Mouse (Mus musculus) large intestine, adult 2 months (tissue): ENCODE measurements around the gene Sptb. TPM values are rescaled to one million over a fixed set of nuclear protein-coding genes. Genes with fewer than 3 reads are reported as not detected.
A peak's percentile ranks its signal among the peaks of the same experiment; 100 is the strongest.

Source experiments
- DNase-seq: peaks from one replicate; pipeline ENCODE4 v3.0.0-alpha.2; 2012; ENCODE audit warnings: low read depth, low spot score
- WGBS: fragments of 180-500 bp; shearing (Covaris S2); methylation state at CpG from one replicate; pipeline ENCODE4 v1.1.7; 2018; 5-methylcytosine and 5-hydroxymethylcytosine counted together
- polyA plus RNA-seq: library from polyadenylated mRNA; depleted of rRNA; stranded (reverse); fragments of >200 nt; gene quantifications from 2 replicates; pipeline ENCODE4 v1.2.3, GENCODE M21; 2012

The Sptb gene
- polyA plus RNA-seq, 1 experiment = 0.40 TPM

- no peak for DNase-seq
- WGBS = 52% methylated on average over 4 of the region's 4 CpGs
Measured at GRCm38 (mm10) chr12:76552958-76553357, 157.4 kb downstream of the Sptb start.

DNA sequence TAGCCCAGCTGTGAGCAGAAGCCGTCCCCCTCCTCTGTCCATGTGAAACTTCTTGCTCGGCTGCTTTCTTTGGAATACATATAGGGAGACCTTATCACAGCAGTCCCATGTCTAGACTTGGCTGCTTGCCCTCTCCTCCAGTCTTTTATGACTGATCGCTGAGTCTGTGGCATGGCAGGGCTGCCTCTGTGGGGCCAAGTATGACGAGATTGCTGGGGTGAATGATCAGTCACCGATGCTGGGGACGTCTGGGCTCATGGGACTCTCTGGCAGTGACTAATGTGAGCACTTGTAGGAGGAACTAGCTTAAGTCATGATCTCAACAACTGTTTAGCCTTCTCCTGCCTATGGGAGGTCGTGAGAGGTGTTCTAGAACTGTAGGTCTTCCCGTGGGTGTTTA is 158.0 kb downstream of the Sptb start:
- no peak for DNase-seq
- WGBS = 13% methylated on average over 8 of the region's 8 CpGs

GRCm38 (mm10) chr12:76549203-76549602 is 161.1 kb downstream of the Sptb start:
- no peak for DNase-seq
- WGBS = 73% methylated on average over 3 of the region's 3 CpGs

DNA sequence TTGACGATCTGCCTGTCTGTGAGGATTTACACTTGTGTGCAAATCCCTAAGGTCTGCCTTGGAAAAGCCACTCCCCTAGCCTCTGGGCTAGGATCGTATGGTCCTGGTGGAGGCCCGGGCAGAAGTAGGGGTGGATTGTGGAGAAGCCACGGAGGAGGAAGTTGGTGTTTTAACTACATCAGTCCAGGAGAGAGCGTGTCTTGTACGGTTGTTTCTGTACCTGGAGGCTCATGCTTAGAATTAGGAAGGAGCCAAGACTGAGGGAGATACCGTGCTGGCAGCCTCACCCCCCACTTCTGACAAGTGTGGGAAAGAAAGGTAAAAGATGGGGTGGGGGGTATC is 162.3 kb downstream of the Sptb start:
- 17% methylated on average over 7 of the region's 7 CpGs for WGBS
- DNase-seq = no peak

GRCm38 (mm10) chr12:76547409-76548081 is 162.8 kb downstream of the Sptb start:
- peak; percentile 86 for DNase-seq
- 25% methylated on average over 13 of the region's 13 CpGs for WGBS

- WGBS = 13% methylated on average over 28 of the region's 28 CpGs
- no peak for DNase-seq
Measured at GRCm38 (mm10) chr12:76546383-76547276, 163.7 kb downstream of the Sptb start.

GRCm38 (mm10) chr12:76545786-76546370 is 164.5 kb downstream of the Sptb start:
- DNase-seq = no peak
- 51% methylated on average over 15 of the region's 15 CpGs for WGBS

DNA sequence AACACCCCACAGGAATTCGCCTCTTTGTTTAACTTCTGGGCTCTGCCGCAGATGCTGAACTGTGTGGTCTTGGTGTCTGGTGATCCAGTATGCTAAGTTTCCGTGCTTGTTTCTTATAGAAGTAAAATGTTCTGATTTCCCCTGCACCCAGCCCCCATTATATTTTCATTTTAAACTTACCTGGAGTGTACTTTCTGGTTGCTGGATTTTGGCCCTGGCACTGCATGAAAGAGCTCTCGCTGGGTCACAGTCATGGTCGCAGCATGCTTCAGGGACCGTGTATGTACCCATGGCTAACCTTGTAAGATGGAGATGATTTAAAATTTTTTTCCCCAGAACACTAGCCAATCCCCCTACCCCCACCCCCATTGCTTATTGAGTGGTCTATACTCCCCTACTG is 168.5 kb downstream of the Sptb start:
- 71% methylated on average over 6 of the region's 6 CpGs for WGBS
- DNase-seq = no peak

- DNase-seq = no peak
- 30% methylated on average over 8 of the region's 8 CpGs for WGBS
Measured at GRCm38 (mm10) chr12:76541475-76541874, 168.9 kb downstream of the Sptb start.

- no peak for DNase-seq
- WGBS = 22% methylated on average over 10 of the region's 10 CpGs
Measured at GRCm38 (mm10) chr12:76540701-76541221, 169.6 kb downstream of the Sptb start.

- 67% methylated on average over 3 of the region's 3 CpGs for WGBS
- DNase-seq = no peak
Measured at GRCm38 (mm10) chr12:76540169-76540568, 170.2 kb downstream of the Sptb start.

GRCm38 (mm10) chr12:76537434-76537833 is 172.9 kb downstream of the Sptb start:
- DNase-seq = no peak
- WGBS = 60% methylated on average over 8 of the region's 8 CpGs

DNA sequence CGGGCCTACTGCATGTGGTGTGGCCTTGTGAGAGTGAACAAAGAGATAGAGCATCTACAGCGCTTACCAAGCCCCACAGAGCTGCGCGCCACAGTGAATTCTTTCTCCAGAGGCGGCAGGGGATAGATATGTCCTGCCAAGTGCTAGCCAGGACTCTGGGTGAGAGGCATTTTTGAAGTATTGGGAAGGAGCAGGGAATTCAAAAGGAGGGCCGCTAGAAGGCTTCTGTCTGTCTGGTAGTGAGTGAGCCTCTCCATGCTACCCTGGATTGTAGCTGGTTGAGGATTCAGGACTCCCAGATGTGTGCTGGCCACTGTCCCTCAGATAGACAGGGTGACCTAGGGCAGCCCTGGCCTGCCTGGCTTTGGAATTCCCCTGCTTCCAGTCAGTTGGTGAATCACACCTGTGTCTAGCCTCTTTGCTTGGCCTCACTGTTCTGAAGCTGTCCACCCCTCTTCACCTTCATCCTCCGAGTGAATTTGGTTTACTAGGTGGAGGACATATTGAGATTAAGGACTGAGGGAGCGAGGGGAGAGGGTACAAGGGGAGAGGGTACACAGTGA is 173.7 kb downstream of the Sptb start:
- DNase-seq = no peak
- 66% methylated on average over 8 of the region's 8 CpGs for WGBS

- DNase-seq = no peak
- 9% methylated on average over 9 of the region's 9 CpGs for WGBS
Measured at GRCm38 (mm10) chr12:76535471-76535900, 174.9 kb downstream of the Sptb start.

DNA sequence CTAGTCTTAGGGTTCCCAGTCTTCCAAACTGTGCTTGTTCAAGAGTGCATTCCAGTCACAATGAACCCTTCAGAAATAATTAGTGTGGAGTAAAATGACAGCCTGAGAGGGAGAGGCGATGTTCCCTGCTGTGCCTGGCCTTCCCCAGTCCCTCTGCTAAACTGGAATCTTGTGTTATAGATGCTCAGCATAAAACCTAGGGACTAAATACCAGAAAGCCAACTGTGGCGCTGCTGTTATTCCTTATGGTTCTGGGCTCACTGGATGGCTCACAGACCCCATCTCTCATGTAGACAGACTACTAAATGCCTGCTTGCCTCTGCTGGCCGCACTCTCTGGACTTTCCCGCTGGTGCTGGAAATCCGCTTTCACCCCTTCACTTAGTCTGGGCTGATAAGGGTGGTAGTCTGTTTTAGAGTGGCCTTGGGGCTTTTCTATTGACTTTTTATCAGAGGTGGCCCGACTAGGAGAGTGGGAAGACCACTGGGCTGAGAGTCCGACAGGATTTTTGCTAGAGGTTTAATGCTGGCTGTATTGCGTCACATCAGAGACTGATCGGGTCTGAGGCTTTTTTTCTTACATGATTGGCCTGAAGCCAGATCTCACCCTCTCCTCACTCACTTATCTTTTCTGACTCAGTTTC is 175.6 kb downstream of the Sptb start:
- WGBS = 11% methylated on average over 9 of the region's 9 CpGs

GRCm38 (mm10) chr12:76534233-76534632 is 176.1 kb downstream of the Sptb start:
- 2% methylated on average over 11 of the region's 11 CpGs for WGBS
- no peak for DNase-seq

More for the DNA sequence above, 175.6 kb downstream of the Sptb start:
- no peak for DNase-seq

- DNase-seq = no peak
- WGBS = 1% methylated on average over 74 of the region's 74 CpGs
Measured at GRCm38 (mm10) chr12:76533377-76534222, 176.7 kb downstream of the Sptb start.

- DNase-seq = no peak
- 1% methylated on average over 31 of the region's 31 CpGs for WGBS
Measured at GRCm38 (mm10) chr12:76532926-76533376, 177.4 kb downstream of the Sptb start.
